Mouse (Mus musculus) NIH3T3 (cell line): ENCODE results near the gene Foxo6.
A peak's percentile ranks its signal among the peaks of the same experiment; 100 is the strongest.

ENCODE experiments used
- DNase-seq: peaks from one replicate; pipeline ENCODE4 v3.0.0-alpha.2; 2012; ENCODE audit warnings: low read depth

The Foxo6 gene

DNA sequence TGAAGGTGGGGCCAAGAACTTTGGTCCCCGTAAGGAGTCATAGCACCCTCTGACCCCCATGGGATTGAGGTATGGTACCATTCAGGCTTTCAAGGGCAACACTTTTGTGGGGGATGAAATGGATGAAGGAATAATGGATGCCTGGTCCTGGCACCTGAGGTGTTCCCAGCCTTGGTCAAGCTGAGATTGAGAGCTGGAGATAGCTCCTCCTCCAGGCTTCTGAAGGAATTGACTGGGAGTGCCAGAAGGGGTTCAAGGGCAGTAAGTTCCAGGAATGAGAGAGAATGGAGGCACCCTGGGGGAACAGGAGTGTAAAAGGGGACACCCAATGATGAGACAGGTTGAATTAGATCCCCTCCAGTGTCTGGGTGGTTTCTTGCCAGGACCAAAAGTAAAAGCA is 3.0 kb downstream of the Foxo6 start:
- no peak for DNase-seq

DNA sequence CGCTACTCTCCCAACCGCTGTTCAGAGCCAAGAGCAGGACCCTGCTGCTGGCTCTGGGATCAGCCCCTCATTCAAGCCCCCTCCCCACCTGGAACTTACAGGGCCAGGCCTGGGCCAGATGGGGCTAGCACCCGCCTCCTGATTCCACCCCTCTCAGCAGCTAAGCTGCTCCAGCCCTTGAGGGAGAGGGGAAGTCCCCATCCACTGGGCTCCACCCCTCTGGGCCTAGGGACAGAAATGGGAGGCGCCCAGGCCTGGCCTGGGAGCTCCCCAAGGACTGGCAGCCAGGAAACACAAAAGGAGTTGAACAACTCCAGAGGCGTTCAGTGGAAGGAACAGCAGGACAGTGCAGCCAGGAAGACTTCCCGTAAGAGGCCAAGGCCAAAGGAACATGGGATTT is 4.0 kb downstream of the Foxo6 start:
- peak; percentile 88 for DNase-seq

GRCm38 (mm10) chr4:120282568-120283091 is 4.5 kb downstream of the Foxo6 start:
- DNase-seq = no peak

GRCm38 (mm10) chr4:120281011-120281410 is 6.1 kb downstream of the Foxo6 start:
- no peak for DNase-seq

DNA sequence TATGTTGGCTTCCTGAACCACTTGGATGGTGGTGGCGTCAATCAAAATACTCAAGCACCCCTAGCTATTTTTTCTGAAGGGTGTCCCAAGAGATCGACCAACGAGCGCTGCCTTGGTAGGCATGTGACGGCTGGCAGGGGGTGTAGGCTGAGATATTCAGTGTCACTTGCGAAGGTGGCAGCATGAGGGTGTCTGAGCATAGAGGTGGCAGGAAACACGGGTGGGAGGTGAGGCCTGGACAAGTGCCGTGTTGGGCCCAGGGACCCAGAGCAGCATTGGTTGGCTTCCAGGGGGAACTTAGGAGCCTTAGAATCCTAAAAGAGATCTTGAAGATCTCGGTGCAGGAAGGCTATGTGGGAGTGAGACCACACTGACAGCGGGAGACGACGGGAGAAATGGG is 6.7 kb downstream of the Foxo6 start:
- no peak for DNase-seq

DNA sequence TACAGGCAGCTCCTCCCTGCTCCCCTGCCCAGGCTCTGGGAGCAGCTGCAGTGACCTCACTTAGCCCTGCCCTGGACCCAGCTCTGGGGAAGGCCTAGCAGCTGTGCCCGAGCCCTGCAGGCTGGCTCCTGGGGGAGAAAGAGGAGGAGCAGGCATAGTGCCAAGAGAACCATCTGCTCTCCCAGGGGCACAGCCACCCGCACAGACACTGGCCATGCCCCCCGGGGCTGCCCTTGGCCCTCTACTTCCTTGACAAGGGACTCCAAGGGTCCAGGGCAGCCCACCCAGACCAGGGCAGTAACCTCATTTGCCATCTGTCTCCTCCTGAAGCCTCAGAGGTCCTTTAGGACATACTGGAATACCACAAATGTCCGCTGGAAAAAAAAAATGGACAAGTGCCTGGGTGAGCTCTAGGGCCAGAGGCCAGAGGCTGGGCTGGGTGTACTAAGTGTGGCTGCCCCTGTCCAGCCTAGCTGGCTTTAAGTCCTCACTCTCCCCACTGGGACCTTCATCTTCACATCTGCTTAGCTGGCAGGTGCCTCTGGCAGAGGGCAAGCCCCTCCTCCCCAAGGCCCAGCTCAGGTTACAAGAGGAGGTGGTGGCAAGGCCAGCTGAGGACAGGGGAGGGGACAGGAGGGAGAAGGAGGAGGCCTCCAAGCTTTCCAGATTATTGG is 9.8 kb downstream of the Foxo6 start:
- DNase-seq = no peak

DNA sequence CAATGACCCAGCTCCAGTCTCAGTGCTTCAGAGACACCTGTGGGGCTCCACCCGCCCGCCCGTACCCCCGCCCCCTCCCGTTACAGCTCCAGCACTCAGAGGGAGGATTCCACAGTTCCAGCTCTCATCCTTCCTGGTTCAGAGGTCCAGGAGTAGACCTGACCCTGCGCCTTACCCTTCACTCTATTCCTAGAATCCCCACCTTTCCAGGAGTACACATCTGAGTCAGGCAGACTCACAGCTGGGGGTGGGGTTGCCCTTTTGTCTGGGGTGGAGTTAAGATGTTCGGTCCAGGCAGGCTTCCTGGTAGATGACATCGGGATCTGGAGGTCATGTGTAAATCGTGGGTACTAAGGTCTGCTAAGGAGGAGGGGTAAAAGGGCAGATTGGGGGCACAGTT is 11.7 kb downstream of the Foxo6 start:
- no peak for DNase-seq

- DNase-seq = no peak
These were observed 13.6 kb downstream of the Foxo6 start for GRCm38 (mm10) chr4:120273594-120273993.

GRCm38 (mm10) chr4:120271886-120272580 is 15.1 kb downstream of the Foxo6 start:
- peak; percentile 77 for DNase-seq

- no peak for DNase-seq
These were observed 15.9 kb downstream of the Foxo6 start for GRCm38 (mm10) chr4:120271208-120271607.

DNA sequence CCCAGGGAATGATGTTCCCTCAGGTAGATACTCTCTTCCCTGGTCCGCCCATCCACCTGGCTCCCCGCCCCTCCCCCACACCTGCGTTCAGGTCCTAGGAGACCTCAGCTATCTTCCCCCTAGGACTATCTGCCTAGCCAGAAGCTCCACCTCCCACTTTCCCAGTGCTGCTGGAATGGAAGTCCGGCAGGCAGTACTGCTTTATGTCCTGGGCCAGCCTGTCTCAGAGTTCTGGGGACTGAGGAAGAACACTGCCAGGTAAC is 16.3 kb downstream of the Foxo6 start:
- no peak for DNase-seq

DNA sequence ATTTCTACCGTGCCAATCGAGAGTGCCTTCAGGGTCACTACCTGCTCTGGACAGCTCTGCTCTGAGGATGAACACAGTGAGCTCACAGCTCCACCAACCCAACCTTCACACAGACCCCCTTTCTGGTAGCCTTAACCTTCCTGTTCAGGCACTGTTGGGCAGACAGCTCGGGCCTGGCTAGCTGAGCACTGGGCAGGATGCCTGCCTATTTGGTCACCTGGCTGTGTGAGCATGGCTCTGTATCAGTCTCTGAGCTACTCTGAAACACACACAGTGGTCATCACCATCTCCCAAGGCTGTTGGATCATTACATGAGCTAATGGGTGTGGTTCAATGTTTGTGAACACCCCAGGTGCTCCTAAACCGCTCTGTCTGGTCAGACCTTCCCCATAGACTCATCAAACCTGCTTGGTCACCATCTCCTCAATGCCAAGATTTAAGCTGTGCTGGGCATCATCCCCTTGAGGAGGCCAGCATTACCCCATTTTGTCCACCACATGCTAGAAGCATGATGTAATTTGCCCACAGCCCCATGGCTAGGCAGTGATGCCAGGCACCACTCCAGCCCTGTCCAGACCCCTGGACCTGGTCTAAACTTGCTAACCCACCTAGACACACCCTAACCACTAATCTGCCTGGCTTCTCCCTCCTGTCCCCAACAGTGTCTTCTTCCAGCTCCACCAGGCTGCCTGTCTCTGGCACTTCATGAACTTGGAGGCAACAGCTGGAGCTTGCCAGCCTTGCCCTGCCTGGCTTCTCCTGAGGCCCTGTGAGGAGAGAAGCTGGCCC is 16.8 kb downstream of the Foxo6 start:
- DNase-seq = no peak

DNA sequence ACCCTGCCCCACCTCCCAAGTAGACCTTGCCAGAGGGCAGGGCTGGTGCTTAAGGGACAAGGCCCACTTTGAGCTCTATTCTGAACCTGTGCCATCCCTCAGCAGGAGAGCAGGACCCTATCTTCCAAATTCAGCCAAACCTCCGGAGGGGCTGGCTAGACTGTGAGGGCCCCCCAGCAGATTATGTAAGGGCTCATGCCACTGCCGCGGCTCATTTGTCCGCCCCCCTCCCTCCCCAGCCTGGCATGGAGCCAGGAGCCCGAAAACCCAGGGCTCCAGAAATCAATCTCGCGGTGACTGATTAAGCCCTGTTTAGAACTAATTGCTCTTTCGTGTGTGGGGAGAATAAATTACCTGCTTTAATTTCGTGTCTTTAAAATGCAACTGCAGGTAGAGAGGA is 17.7 kb downstream of the Foxo6 start:
- DNase-seq = no peak

DNA sequence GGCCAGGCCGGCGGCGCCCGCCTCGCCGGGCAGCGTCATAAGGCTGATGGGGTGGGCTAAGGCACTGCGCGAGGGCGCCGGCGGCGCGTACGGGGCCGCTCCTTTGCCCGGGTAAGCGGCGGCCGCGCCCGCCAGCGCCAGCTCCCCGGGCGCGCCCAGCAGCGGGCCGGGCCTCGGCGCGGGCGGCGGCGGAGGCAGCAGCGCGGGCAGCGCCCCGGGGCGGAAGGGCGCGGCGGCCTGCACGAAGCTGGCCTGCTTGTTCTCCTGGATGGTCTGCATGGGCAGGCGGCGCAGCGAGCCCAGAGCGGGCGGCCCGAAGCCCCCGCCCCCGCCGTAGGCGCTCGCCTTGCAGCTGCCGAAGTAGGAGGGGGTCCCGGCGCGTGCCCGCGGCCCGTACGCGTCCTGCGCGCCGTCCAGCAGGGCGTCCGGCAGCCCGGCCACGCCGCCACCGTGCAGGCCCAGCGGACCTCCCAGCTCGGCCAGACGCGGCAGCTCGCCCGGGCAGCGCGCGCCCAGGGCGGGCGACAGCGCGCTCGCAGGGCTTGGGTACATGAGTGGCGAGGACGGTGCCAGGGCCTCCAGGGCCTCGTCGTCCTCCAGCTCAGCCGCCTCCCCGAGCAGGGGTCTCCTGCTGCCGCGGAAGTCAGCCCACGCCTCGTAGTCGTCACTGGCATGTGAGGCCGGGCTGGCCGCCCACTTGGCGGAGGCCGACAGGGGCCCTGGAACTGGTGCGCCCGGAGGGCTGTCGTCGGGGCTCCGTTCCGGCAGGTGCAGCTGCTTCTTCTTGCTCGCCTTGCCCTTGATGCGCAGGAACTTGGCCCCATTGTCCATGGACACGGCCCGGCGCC is 18.7 kb downstream of the Foxo6 start:
- DNase-seq = no peak

DNA sequence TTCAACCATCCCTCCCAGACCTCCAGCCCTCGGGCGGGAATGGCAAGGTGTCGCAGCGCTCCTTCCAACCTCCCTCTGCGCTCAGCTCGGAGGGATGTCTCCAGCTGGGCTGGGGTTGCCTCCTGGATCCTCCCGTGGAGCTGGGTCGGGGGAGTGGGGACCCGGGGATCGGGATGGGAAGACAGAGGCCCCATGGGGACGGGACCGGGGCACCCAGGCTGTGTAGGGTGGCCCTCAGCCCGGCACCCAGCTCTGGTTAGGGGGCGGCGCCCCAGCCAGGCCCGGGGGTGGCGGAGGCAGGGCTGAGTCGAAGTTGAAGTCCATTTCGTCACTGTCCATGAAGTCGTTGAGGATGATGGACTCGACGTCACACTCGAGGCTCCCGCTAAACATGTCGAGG is 19.5 kb downstream of the Foxo6 start:
- no peak for DNase-seq

- DNase-seq = no peak
These were observed 20.0 kb downstream of the Foxo6 start for GRCm38 (mm10) chr4:120267136-120267535.

DNA sequence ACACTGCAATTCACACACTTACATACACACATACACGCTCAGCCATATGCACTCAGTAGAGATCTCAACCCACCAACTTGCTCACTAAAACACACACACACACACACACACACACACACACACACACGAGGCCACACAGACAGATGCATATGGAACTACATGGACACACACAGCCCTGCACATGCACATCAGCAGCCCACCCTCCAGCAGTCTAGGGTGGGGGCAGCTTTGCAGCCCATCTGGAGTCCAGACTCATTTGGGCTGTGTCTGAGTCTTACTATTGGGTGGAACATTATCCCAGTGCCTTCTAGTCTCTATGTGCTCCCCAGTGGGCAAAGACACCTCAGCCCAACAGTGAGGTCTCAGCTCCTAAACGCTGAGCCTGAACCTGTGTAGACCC is 23.0 kb downstream of the Foxo6 start:
- no peak for DNase-seq

DNA sequence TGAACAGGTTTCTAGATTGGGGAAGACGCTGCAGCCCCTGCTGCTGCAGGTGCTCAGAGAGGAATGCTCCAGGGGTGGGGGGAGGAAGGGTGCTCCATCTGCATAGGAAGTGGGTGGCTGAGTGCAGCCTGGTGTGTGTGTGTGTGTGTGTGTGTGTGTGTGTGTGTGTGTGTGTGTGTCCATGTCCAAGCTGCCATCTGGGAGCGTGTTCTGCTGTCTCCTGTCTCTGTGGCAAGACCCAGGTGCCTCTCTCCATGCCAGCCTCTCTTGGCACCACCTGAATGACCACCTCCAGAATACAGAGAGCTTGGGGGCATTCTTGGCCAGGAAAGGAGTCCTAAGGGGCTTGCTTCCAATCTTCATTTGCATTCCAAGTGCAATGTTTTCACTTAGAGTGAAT is 24.4 kb downstream of the Foxo6 start:
- no peak for DNase-seq

- DNase-seq = no peak
These were observed 24.9 kb downstream of the Foxo6 start for GRCm38 (mm10) chr4:120262206-120262605.

DNA sequence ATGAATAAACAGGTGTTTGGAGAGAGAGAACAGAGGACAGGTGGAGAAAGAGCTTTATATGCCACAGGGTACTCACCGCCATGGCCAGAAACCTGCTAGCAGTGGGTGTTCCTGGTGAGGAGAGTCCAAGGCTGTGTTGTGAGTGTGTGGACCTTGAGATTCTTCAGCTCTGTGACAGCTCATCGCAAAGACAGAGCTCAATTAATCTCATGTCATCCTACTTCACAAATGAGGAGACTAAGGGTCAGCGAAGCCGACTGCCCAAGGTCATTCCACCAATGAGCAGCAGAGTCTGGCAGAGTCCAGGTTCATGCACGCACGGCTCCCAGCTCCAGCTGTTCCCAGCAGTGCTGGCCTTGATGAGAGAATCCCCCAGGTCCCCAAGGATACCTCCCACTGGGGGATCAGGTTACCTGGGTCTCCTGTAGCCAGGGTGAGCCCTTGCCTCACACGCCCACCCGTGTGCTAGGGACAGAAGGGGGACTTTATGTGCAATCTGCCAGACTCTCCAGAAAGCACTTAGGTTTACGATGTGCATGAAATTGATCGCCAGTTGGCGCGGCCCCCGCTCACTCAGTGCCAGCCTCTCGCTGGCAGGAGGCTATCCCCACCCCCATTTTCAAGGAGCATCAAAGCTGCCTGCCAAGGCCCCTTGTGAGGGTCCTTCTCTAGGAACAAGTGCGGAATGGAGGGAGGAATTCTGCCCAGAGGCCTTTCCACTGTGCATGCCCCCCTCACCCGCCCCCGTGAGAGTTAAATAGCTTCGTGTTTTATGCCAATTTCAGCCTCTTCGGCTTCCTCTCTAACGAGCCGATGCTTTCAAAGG is 27.6 kb downstream of the Foxo6 start:
- no peak for DNase-seq

DNA sequence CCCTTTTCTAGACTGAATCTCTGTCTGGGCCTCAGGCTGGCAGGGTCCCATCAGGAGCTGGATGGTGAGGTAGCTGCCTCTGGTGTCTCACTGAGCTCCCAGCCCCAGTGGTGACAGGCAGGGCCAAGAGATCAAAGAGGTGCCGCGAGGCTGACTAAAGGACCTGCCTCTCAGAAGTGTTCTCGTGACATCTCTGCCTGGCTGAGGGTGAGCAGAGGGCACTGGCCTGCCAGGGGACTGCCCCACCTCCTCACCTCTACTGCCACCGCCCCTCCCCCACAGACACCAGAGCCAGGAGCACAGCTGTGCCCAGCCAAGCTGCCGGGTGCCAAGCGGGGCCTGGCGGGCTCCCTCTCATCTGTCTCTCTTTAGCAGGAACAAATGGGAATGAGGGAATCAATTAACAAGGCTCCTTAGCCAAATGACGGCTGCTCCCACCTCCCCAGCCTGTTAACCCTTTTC is 38.3 kb downstream of the Foxo6 start:
- DNase-seq = no peak
